Mouse (Mus musculus): Measurements from ENCODE around the gene Rbm43.

DNA sequence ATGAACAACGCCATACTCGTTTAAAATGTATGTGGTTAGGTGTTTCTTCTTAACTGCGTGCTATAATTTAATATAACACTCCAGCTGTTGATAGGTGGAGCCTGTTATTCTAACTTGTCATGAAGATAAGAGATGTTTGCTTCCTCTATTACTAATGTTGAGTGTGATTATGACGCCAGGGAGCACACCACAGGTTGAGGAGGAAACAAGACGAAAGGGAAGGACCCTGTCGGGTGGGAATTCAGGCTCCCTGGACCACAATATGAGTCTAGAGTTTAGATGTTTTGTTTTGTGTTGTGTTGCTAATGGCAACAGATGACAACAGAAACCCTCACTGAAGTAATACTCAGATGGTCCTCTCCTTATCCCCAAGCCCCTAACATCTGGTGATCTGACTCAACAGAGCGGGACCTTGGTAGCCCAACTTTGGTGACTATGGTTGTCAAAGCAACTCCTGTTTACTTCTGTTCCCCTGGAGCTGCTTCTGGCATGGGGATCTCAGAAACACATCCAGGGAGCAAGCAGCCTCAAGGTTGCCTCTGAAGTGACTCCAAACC, 18.8 kb upstream of the Rbm43 start:
- no peak for TF ChIP-seq SRF (IDR thresholded peaks at IDR 0.05; ENCODE audit: control insufficient read depth, insufficient read length, low read depth)
- no peak for TF ChIP-seq POLR2A (IDR thresholded peaks at IDR 0.05; ENCODE audit: insufficient read length, low read depth)
